Mouse (Mus musculus): ENCODE measurements around the gene Cdc42. TPM values are rescaled to one million over a fixed set of nuclear protein-coding genes. Genes with fewer than 3 reads are reported as not detected.

Cdc42 gene
- polyA plus RNA-seq, 1 experiment = 133 TPM

DNA sequence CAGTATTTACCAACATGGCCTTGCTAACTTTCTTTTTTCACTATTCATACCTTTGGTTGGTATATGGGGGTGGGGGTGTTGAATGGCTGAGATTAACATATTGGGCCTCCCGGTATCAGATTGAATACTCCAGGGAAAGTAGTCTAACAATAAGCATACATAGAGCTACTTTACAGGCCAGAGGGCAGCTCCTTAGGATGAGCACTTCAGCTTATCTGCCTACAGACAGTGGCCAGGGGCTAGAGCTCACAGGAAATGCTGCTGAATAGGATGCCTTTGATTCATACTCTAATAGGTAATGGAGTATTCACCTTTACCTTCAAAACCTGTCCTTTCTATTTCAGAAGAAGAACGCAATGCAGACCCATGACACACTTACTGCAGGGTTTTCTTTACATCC is 42.5 kb downstream of the Cdc42 start:
- Histone ChIP-seq H3K4me3 (replicated peaks; ENCODE audit: control insufficient read depth, low read depth, low read length) (no peak overlapping the region), H3K27ac (ENCODE audit: control insufficient read depth, insufficient read depth, low read depth, low read length, poor library complexity) (no peak overlapping the region), H3K4me1 (ENCODE audit: control insufficient read depth, insufficient read depth, low read length) (no peaks in the 10 kb centered on the region)
- TF ChIP-seq CTCF (IDR thresholded peaks at IDR 0.05; ENCODE audit: control insufficient read depth, insufficient read depth, low read length) (no peak), POLR2A (IDR thresholded peaks at IDR 0.05; ENCODE audit: borderline replicate concordance, control insufficient read depth, low read depth, low read length) (no peak)
- 94% methylated on average over 2 of the region's 2 CpGs for WGBS

DNA sequence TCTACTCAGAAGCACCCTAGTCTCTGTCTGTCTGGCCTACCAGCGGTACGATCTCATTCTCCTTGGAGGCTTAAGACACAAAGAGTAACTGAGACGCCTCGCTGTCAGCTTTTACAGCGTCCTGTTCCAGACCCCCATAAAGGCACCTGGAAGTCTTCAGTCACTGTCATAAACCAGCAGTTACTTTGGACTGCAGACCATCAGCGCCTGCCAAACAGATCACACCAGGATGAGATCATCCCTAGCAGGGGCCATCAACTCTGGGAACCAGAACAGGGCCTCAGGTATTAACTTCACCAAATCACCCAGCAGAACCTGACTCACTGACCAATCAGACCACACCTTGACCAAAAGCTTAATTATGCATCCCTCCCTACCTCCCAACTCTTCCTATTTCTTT is 43.0 kb downstream of the Cdc42 start:
- WGBS = 86% methylated on average over 6 of the region's 6 CpGs
- H3K4me1 ChIP-seq (ENCODE audit: control insufficient read depth, insufficient read depth, low read length) = no peaks in the 10 kb centered on the region
- no peak overlapping the region for H3K27ac ChIP-seq (ENCODE audit: control insufficient read depth, insufficient read depth, low read depth, low read length, poor library complexity)
- TF ChIP-seq CTCF (IDR thresholded peaks at IDR 0.05; ENCODE audit: control insufficient read depth, insufficient read depth, low read length) (no peak), POLR2A (IDR thresholded peaks at IDR 0.05; ENCODE audit: borderline replicate concordance, control insufficient read depth, low read depth, low read length) (no peak)
- no peak overlapping the region for H3K4me3 ChIP-seq (replicated peaks; ENCODE audit: control insufficient read depth, low read depth, low read length)

DNA sequence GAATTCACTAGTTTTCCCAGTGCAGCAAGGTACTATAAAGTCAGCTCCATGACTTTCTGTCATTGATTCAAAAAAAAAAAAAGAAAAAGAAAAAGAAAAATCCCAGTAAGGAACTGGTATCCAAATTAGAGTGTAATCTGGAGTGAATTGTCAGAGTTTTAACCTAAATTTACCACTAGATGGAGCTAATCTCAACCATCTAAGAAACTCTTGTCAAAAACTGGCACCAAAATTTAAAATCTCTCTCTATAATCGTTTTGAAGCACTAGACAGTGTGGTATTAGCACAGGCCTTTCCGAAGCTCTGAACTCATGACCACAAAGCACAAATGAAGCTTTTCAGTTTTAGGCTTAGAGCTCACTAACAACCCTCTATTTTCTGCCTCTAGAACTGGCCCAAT is 44.0 kb downstream of the Cdc42 start:
- no peak for TF ChIP-seq POLR2A (IDR thresholded peaks at IDR 0.05; ENCODE audit: borderline replicate concordance, control insufficient read depth, low read depth, low read length)
- no peak overlapping the region for H3K27ac ChIP-seq (ENCODE audit: control insufficient read depth, insufficient read depth, low read depth, low read length, poor library complexity)
- 10% methylated on average over 2 of the region's 2 CpGs for WGBS
- H3K4me3 ChIP-seq (replicated peaks; ENCODE audit: control insufficient read depth, low read depth, low read length) = no peak overlapping the region
- H3K4me1 ChIP-seq (ENCODE audit: control insufficient read depth, insufficient read depth, low read length) = no peaks in the 10 kb centered on the region

DNA sequence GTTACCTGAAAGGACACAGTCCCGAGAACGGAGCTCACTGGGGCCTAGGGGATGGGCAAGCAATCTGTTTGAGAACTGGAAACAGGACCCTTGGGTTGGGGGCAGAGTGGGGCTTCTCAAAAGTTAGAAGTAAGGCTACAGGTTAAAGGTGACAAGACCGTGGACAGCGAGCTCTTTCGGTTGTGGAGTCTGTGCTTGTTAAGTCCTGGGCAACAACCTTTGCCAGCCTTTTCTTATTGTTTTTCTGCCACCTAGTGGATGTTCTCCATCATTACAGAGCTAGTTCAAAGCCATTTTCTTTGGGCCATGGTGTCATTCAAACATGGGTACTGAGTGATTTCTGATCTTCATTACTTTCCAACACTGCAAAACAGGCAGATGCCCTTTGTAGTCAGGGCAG is 49.1 kb downstream of the Cdc42 start:
- H3K4me3 ChIP-seq (replicated peaks; ENCODE audit: control insufficient read depth, low read depth, low read length) = no peak overlapping the region
- no peak for TF ChIP-seq POLR2A (IDR thresholded peaks at IDR 0.05; ENCODE audit: borderline replicate concordance, control insufficient read depth, low read depth, low read length)
- H3K27ac ChIP-seq (ENCODE audit: control insufficient read depth, insufficient read depth, low read depth, low read length, poor library complexity) = no peak overlapping the region
- H3K4me1 ChIP-seq (ENCODE audit: control insufficient read depth, insufficient read depth, low read length) = no peaks in the 10 kb centered on the region
- WGBS = 53% methylated on average over 5 of the region's 5 CpGs

DNA sequence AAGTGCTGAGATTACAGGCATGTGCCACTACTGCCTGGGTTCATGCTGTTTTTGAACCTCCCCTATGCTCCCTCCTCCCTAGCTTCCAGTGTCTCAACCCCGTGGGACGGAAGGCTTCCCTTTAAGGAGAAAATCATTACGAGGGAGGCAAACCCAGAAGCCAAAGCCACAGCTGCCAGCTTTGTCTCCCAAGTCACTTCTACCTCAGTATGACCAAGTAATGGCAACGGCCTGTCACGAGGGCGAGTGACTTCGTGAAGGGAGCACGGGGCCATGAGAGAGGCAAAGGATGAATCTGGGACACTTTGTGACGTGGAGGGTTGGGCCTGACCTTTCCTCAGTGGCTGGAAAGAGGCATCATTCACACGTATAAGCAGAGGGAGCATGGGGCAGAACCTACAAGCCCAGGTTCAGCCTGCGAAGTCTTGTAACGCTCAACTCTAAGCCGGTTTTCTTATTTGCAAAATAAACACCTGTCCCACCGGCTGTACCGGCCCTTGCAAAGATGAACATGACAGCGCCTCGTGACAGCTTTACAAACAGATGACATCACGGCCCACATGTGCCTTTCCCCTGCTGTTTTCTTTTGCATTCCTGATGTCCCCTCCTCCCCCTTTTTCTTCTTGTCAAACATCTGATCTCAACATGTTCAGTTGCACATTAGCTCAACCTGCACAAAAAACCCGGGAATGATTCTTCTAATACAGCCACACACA is 50.4 kb downstream of the Cdc42 start:
- TF ChIP-seq CTCF (IDR thresholded peaks at IDR 0.05; ENCODE audit: control insufficient read depth, insufficient read depth, low read length) = no peak
- no peak for TF ChIP-seq POLR2A (IDR thresholded peaks at IDR 0.05; ENCODE audit: borderline replicate concordance, control insufficient read depth, low read depth, low read length)
- H3K4me1 ChIP-seq (ENCODE audit: control insufficient read depth, insufficient read depth, low read length) = no peaks in the 10 kb centered on the region
- no peak overlapping the region for H3K27ac ChIP-seq (ENCODE audit: control insufficient read depth, insufficient read depth, low read depth, low read length, poor library complexity)
- no peak overlapping the region for H3K4me3 ChIP-seq (replicated peaks; ENCODE audit: control insufficient read depth, low read depth, low read length)
- WGBS = 91% methylated on average over 19 of the region's 19 CpGs

DNA sequence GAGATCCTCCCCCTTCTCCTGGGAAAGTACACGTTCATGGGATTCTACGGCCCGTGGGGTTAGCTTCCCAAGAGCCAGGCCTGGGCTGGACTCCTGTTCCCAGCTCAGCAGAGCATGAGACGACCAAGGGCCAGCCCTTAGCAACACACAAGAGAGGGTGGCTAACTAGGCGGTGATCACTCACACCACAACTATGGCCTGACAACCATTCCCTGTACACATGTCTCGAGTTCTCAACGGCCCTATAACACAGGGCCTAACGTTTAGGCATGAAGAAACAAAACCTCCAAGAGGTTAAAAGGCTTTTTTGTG is 51.0 kb downstream of the Cdc42 start:
- H3K4me1 ChIP-seq (ENCODE audit: control insufficient read depth, insufficient read depth, low read length) = no peaks in the 10 kb centered on the region
- no peak overlapping the region for H3K27ac ChIP-seq (ENCODE audit: control insufficient read depth, insufficient read depth, low read depth, low read length, poor library complexity)
- H3K4me3 ChIP-seq (replicated peaks; ENCODE audit: control insufficient read depth, low read depth, low read length) = no peak overlapping the region
- 83% methylated on average over 8 of the region's 8 CpGs for WGBS
- TF ChIP-seq CTCF (IDR thresholded peaks at IDR 0.05; ENCODE audit: control insufficient read depth, insufficient read depth, low read length) (no peak), POLR2A (IDR thresholded peaks at IDR 0.05; ENCODE audit: borderline replicate concordance, control insufficient read depth, low read depth, low read length) (no peak)

DNA sequence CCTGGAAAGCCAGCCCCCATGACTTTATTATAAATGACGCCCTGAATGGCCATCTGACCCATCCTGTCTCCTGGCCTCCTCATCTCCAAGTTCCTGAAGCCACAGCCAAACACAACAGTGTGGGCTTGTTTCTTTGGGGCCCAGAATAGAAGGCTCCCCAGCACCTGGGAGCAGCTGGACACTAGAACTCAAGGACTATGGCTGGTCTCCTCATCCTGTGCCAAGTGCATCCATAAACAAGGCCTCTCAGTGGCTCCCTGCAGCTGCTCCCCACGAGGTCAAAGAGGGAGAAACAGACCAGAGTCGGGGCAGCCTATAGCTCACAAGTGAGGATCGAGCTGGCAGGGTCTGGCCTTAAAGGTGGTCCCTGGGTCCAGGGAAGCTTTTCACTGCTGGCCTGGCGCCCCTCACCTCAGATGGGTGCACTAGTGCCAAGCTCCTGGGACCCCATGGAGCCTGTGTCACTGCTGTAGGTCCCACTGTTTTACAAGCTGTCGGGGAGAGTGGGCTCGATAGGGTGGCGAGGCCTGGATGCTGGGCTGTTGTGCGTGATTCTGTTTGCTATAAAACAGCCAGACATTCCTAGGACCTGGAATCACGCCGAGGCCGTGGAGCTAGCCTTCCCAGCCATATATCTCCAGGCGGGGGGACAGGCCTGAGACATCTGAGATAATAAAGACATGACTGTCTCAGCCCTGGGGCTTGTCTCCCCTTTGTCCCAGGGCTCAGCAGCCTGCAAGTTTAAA is 51.5 kb downstream of the Cdc42 start:
- H3K4me1 ChIP-seq (ENCODE audit: control insufficient read depth, insufficient read depth, low read length) = no peaks in the 10 kb centered on the region
- TF ChIP-seq CTCF (IDR thresholded peaks at IDR 0.05; ENCODE audit: control insufficient read depth, insufficient read depth, low read length) (no peak), POLR2A (IDR thresholded peaks at IDR 0.05; ENCODE audit: borderline replicate concordance, control insufficient read depth, low read depth, low read length) (no peak)
- H3K27ac ChIP-seq (ENCODE audit: control insufficient read depth, insufficient read depth, low read depth, low read length, poor library complexity) = no peak overlapping the region
- WGBS = 85% methylated on average over 13 of the region's 13 CpGs
- no peak overlapping the region for H3K4me3 ChIP-seq (replicated peaks; ENCODE audit: control insufficient read depth, low read depth, low read length)

DNA sequence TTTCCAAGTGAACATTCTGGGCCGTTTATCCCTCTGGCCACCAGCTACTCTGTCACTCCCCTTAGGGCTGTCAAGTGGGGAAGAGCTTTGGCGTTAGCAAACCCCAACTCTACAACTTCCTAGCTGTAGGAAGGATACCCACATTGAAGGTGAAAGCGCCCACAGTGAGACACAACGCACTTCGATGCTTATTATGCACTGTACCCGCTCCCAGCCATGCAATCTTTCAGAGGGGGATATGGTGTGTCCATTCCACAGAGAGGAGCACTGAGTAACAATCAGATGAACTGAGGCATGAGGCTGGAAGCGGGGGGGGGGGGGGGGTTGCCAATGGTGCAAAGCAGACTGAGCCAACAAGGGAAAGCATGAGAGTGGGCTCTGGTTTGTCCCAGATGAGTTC is 52.5 kb downstream of the Cdc42 start:
- TF ChIP-seq POLR2A (IDR thresholded peaks at IDR 0.05; ENCODE audit: borderline replicate concordance, control insufficient read depth, low read depth, low read length) (no peak), CTCF (IDR thresholded peaks at IDR 0.05; ENCODE audit: control insufficient read depth, insufficient read depth, low read length) (no peak)
- no peak overlapping the region for H3K27ac ChIP-seq (ENCODE audit: control insufficient read depth, insufficient read depth, low read depth, low read length, poor library complexity)
- H3K4me3 ChIP-seq (replicated peaks; ENCODE audit: control insufficient read depth, low read depth, low read length) = no peak overlapping the region
- WGBS = 79% methylated on average over 7 of the region's 7 CpGs
- no peaks in the 10 kb centered on the region for H3K4me1 ChIP-seq (ENCODE audit: control insufficient read depth, insufficient read depth, low read length)
